Mouse (Mus musculus) urinary bladder, postnatal 14 days (tissue): ENCODE measurements around the gene Fam24b.

Experiments used
- DNase-seq: peaks from one replicate; pipeline ENCODE4 v3.0.0; 2021; ENCODE audit warnings: low spot score

Fam24b gene

GRCm38 (mm10) chr7:131329416-131329815, at the start of gene Fam24b:
TSS of gene Fam24b (minus strand) at chr7:131329516.
- DNase-seq = no peak

GRCm38 (mm10) chr7:131371880-131372651, 42.8 kb upstream of the Fam24b start:
- DNase-seq = no peak

- DNase-seq = no peak
Observed at GRCm38 (mm10) chr7:131371470-131371860, 42.1 kb upstream of the Fam24b start.

- peak; percentile 87 for DNase-seq
Observed at GRCm38 (mm10) chr7:131370648-131371469, 41.5 kb upstream of the Fam24b start, which contains the start of gene Pstk. TSS of gene Pstk (plus strand) at chr7:131371141.

- no peak for DNase-seq
Observed at GRCm38 (mm10) chr7:131364131-131364530, 34.8 kb upstream of the Fam24b start.

DNA sequence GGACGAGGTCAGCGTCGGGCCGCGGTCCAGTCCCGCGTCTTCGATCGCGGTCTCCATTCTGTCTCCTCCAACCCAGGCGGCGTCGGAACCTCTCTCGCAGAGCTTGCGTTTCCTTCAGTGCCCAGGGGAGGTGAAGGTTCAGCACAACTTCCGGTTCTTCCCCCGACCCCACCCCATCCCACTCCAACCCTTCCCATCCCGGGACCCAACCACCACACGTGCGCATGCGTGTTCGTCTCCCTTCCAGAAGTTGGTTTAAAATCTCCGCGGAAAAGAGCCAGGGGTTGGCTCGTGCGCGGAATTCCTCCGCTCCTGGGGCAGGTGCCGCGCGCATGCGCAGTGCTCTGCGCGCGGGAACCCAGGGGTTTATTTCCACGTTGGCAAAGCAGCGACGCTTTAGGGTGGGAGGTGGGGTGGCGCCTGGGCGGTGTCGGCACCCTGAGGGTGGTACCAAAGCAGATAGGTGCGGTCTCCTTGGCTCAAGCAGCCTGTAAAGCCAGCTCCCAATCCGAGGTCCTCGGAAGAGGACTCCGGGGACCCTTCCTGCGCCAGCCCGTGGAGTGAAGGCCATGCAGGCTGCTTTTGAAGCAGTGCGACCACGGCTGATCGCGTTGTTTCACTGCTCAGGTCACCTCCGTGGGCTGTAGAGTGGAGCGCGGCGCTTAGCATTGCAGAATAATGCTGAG, 33.4 kb upstream of the Fam24b start, which contains the start of gene 2310057M21Rik:
Gene 2310057M21Rik, minus strand, starts transcription at position 145 of the 686 bp plus-strand sequence.
- peak; percentile 96 for DNase-seq

DNA sequence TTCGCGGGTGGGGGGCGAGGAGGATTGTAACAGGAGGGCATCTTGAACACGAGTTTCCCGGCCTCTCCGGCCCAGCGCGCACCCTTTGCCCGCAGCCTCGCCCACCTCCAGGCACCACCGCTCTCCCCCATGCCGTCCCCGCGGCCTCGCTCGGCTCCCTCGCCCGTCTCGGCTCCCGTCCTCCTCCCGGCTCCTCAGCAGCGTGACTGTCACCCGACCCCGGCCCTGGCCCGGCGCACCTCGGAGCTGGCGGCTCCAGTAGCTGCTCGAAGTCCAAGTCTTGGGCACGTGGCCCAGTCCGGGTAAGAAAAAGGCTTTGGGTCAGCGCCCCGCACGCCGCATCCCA, 32.9 kb upstream of the Fam24b start:
- no peak for DNase-seq

DNA sequence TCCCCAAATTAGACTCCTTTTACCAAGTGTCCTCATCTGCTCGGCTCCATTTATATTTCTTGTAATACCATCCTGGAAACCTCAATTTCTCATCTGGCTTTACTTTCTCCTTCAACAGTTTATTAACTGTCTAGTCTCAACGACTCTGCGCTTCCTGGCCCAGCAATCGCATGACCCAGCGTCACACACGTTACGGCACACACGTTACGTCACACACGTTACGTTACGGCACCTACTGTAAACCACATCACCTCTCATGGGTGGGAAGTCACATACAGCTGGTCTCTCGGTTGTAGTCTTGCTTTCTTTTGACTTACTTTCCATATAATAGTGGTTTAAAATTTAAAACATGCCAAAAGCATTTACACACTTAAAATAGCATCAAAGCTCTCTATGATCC, 26.8 kb upstream of the Fam24b start:
- DNase-seq = no peak

GRCm38 (mm10) chr7:131345856-131346541, 16.7 kb upstream of the Fam24b start:
- no peak for DNase-seq

- DNase-seq = no peak
Observed at GRCm38 (mm10) chr7:131337502-131338068, 8.3 kb upstream of the Fam24b start.

GRCm38 (mm10) chr7:131333564-131333963, 4.2 kb upstream of the Fam24b start, which contains the start of gene Fam24a:
TSS of gene Fam24a (plus strand) at chr7:131333864.
- DNase-seq = no peak

DNA sequence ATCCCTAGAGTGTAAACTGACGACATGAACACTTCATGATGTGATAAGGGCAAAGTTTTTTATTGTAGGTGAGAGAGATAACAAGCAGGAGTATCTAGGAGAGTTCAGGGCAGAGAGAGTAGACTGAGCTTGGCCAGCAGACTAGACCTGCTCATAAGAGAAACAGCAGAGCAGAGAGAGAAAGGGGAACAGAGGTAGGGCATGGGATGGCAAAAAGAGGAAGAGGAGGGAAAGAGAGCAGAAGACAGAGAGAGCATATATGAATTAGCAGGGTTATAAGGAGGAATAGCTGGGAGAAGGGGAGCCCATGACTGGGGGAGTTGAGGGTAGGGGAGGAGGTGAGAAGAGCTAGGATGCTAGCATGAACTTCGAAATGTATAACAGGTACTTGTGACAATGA, 2.4 kb upstream of the Fam24b start:
- no peak for DNase-seq

DNA sequence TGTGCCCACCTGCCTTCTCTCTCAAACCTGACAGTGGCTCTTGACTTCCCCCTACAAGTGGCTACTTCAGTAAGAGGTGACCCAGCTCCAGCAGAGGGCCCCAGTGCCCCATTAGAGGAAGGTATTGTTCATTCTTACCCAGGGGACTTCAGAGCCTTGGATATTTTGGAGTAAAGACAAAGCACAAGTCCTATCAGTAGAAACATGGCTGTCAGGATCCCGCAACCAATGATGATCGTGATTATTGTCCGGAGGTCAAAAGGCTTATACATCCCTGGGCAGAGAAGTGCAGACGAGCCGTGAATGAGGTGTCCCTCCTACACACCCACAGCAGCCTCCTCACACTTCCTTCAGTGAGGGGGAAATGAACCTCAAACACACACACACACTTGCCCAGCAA, 2.3 kb downstream of the Fam24b start:
- DNase-seq = no peak

DNA sequence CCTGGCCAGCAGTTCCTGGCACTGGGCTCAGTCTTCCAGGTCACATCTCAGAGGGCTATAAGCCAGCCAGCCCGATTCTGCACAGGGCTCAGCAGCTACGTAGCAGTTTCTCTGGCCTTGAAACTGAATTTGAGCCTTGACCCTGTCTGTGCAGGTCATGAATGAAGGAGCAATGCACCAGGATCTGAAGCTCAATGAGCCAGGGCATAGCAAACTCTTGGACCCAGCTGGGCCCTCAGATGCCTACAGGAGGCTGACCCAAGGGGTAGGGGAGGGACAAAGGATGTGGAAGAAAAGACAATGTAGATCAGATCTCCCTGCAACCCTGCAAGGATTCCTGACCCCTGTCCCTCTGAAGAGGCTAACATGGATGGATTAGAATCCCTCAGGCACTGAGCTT, 7.1 kb downstream of the Fam24b start, which contains the start of gene Cuzd1:
Gene Cuzd1, minus strand, starts transcription at position 101 of the 400 bp plus-strand sequence.
- DNase-seq = no peak

GRCm38 (mm10) chr7:131318340-131318739, 11.0 kb downstream of the Fam24b start:
- DNase-seq = no peak

DNA sequence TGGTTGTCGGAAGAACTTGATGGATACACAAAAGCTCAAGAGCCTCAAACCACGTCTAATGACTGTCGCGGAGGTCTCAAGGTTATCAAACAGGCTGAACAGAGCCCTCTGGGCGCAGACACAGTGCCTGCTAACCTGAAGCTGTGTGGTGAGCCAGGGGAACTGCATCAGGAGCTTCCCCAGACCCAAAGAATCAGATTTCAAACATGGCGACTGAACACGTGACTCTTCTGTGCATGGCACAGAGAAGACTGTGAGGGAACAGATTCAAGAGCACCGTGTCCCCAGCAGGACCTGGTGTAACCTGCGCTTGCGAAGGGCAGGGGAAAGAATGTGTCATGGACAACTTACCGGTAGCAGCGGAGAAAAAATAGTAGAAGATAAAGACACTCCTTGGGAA, 11.7 kb downstream of the Fam24b start:
- no peak for DNase-seq

GRCm38 (mm10) chr7:131314493-131314892, 14.8 kb downstream of the Fam24b start:
- DNase-seq = no peak

- DNase-seq = no peak
Observed at GRCm38 (mm10) chr7:131306733-131307132, 22.6 kb downstream of the Fam24b start.

GRCm38 (mm10) chr7:131303340-131303739, 26.0 kb downstream of the Fam24b start:
- DNase-seq = no peak

DNA sequence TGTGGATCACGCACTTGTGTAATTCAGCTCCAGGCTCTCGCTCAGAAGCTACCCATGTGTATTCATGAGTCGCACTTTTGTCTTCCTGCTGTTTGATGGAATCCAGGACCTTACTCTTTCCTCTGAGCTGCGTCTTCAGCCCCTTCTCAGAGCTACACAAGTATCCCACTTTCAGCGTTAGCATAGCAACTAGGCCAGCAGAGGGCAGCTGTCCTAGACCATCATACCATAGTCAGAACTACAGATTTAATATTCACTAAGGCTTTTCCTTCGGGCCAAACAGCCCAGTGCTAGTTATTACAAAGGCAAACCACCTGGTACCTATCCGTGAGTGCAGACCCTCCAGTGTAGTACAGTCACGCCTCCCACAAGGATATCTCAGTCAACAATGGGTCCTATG, 32.2 kb downstream of the Fam24b start:
- DNase-seq = no peak
